Mouse (Mus musculus) C2C12 (cell line): ENCODE measurements around the gene Tdrd9. TPM values are rescaled to one million over a fixed set of nuclear protein-coding genes. Genes with fewer than 3 reads are reported as not detected.

Source experiments
- H3K27me3 ChIP-seq: one replicate; pipeline ENCODE4 v1.6.1; 2011; ENCODE audit not compliant: control insufficient read depth, insufficient read depth, insufficient read length
- H3K36me3 ChIP-seq: one replicate; pipeline ENCODE4 v1.6.1; 2011; ENCODE audit not compliant: control insufficient read depth, insufficient read depth
- H3K4me3 ChIP-seq: one replicate; pipeline ENCODE4 v1.5.1; 2011; ENCODE audit warnings: mild to moderate bottlenecking, control low read depth; ENCODE audit not compliant: poor library complexity, insufficient read depth, severe bottlenecking
- H3K79me2 ChIP-seq: one replicate; pipeline ENCODE4 v1.6.1; 2011; ENCODE audit not compliant: control insufficient read depth, insufficient read depth
- H3K79me3 ChIP-seq: one replicate; pipeline ENCODE4 v1.6.1; 2011; ENCODE audit warnings: low read depth, control low read depth
- H3ac ChIP-seq: one replicate; pipeline ENCODE3; 2011; ENCODE audit warnings: low read depth; ENCODE audit not compliant: control insufficient read depth, insufficient read length
- CEBPB ChIP-seq: IDR thresholded peaks from one replicate; pipeline ENCODE4 v1.6.1; 2011; ENCODE audit warnings: low read depth, mild to moderate bottlenecking, control low read depth, moderate library complexity
- CTCF ChIP-seq: IDR thresholded peaks from one replicate; pipeline ENCODE4 v1.5.1; 2011; ENCODE audit not compliant: control insufficient read depth, insufficient read depth, insufficient read length
- FOSL1 ChIP-seq: IDR thresholded peaks from one replicate; pipeline ENCODE4 v1.8.0; 2011; ENCODE audit warnings: mild to moderate bottlenecking, low read length; ENCODE audit not compliant: poor library complexity, insufficient read depth, severe bottlenecking
- MAX ChIP-seq: IDR thresholded peaks from one replicate; pipeline ENCODE4 v1.6.1; 2011; ENCODE audit warnings: mild to moderate bottlenecking, control low read depth
- MYOD1 ChIP-seq: IDR thresholded peaks from one replicate; pipeline ENCODE4 v1.6.1; 2011; ENCODE audit warnings: low read depth; ENCODE audit not compliant: control insufficient read depth, insufficient read length
- MYOG ChIP-seq: IDR thresholded peaks from one replicate; pipeline ENCODE4 v1.6.1; 2011; ENCODE audit not compliant: control insufficient read depth, insufficient read length; ENCODE audit errors: extremely low read depth
- USF1 ChIP-seq: IDR thresholded peaks from one replicate; pipeline ENCODE4 v1.6.1; 2011; ENCODE audit warnings: low read depth, mild to moderate bottlenecking, control low read depth, moderate library complexity
- polyA plus RNA-seq: library from polyadenylated mRNA; unstranded; fragments of >200 nt; fragmentation: generic; extraction: Trizol; gene quantifications from one replicate; pipeline ENCODE4 v1.2.1, GENCODE M21; 2012; ENCODE audit warnings: missing spikeins

Tdrd9 gene
- polyA plus RNA-seq, 1 experiment = 0.20 TPM

DNA sequence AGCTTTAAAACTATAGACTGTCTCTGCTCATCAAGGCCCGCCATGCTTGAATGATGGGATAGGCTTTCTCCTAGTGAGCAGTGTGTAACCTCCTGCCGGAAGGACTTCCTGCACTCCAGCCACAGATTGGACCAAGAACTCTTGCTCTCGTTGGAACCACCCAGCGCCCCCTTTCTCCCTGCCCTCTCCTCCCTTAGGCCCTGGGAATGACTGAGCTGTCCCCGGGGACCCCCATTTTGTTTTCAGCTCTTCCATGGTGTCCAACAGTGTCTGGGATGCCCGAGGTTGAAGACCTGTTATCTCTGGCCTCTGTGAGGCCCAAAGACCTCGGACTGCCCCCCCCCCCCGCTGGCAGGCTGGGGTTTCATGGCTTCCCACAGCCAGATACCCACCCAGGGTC is 108.6 kb downstream of the Tdrd9 start:
- no peak overlapping the region for H3ac ChIP-seq
- H3K27me3 ChIP-seq = peaks cover 5% of the 10 kb centered on the region
- H3K79me2 ChIP-seq = no peaks in the 10 kb centered on the region
- H3K4me3 ChIP-seq = no peak overlapping the region
- TF ChIP-seq CTCF = no peak
- TF ChIP-seq CEBPB = no peak
- TF ChIP-seq FOSL1 = no peak
- TF ChIP-seq MYOG = no peak
- TF ChIP-seq MAX = no peak
- TF ChIP-seq MYOD1 = no peak
- TF ChIP-seq USF1 = no peak
- H3K79me3 ChIP-seq = no peaks in the 10 kb centered on the region
- no peaks in the 10 kb centered on the region for H3K36me3 ChIP-seq

- H3ac ChIP-seq = no peak overlapping the region
- H3K4me3 ChIP-seq = no peak overlapping the region
- H3K79me2 ChIP-seq = no peaks in the 10 kb centered on the region
- H3K79me3 ChIP-seq = no peaks in the 10 kb centered on the region
- peaks cover 5% of the 10 kb centered on the region for H3K27me3 ChIP-seq
- TF ChIP-seq USF1 (no peak), MYOD1 (no peak), FOSL1 (no peak), CTCF (no peak), MAX (no peak), MYOG (no peak), CEBPB (no peak)
- H3K36me3 ChIP-seq = no peaks in the 10 kb centered on the region
These were observed 109.6 kb downstream of the Tdrd9 start for GRCm38 (mm10) chr12:112080911-112081310.

- Histone ChIP-seq H3K79me2 (no peaks in the 10 kb centered on the region), H3ac (no peak overlapping the region), H3K36me3 (no peaks in the 10 kb centered on the region), H3K4me3 (no peak overlapping the region), H3K27me3 (peaks cover 5% of the 10 kb centered on the region), H3K79me3 (no peaks in the 10 kb centered on the region)
- TF ChIP-seq CTCF = no peak
- no peak for TF ChIP-seq FOSL1
- TF ChIP-seq MAX = no peak
- no peak for TF ChIP-seq MYOG
- TF ChIP-seq MYOD1 = no peak
- no peak for TF ChIP-seq CEBPB
These were observed 110.9 kb downstream of the Tdrd9 start for GRCm38 (mm10) chr12:112082241-112082640.

- Histone ChIP-seq H3K36me3 (no peaks in the 10 kb centered on the region), H3K4me3 (no peak overlapping the region), H3K79me2 (no peaks in the 10 kb centered on the region), H3K27me3 (no peaks in the 10 kb centered on the region), H3K79me3 (no peaks in the 10 kb centered on the region), H3ac (no peak overlapping the region)
- TF ChIP-seq MAX = no peak
These were observed 114.9 kb downstream of the Tdrd9 start for GRCm38 (mm10) chr12:112086250-112086649.

DNA sequence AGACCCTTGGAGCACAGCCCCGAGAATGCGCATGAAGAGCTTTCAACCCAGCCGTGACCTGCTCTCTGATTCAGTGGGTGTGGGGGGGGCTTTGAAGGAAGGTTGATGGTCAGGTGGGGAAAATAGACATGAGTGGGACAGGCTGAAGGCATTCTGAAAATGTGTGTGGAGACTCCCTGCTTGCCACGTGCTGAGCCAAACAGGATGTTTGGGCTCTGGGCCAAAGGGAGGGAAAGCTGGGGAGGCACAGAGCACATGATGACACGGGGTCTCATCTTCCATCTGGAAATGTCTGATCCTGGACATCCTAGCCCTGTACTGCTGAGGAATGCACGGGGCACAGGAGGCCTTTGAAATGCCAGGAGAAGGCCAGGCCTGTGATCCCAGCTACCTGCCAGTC is 115.4 kb downstream of the Tdrd9 start:
- no peak overlapping the region for H3K4me3 ChIP-seq
- H3K79me2 ChIP-seq = no peaks in the 10 kb centered on the region
- no peaks in the 10 kb centered on the region for H3K36me3 ChIP-seq
- no peaks in the 10 kb centered on the region for H3K79me3 ChIP-seq
- TF ChIP-seq MYOG = no peak
- no peak for TF ChIP-seq USF1
- TF ChIP-seq CEBPB = no peak
- no peak for TF ChIP-seq MAX
- H3ac ChIP-seq = no peak overlapping the region
- H3K27me3 ChIP-seq = no peaks in the 10 kb centered on the region

DNA sequence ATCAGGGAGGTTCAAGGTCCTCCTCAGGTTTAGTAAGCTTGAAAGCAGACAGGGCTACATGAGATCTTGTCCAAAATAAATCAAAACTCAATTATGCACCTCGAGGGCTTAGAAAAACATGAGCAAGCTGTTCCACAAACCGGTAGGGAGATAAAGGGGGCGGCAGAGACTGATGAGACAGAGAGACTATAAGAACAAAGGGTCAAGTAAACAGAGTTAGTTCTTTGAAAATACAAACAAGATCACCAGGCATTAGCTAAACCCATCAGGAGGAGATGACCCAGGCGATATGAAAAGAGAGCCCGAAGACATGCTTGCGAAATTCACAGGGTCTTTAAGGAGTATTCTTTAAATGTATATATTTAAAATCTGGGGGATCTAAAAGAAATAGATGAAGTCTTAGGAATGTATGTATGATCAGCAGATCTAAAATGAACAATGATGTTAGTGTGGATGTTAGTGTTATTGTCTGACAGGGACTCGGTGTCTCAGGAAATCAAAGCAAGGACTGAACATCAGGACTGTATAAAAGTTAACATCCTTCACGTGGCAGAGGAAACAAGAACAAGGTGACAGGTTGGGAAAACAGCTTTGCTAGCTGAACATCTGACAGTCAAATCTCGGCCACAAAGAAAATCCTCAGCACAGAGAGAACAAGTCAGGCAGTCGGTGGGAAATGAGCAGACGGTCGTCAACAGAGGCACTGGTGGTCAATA is 117.4 kb downstream of the Tdrd9 start:
- Histone ChIP-seq H3K27me3 (no peaks in the 10 kb centered on the region), H3K4me3 (no peak overlapping the region), H3K79me2 (no peaks in the 10 kb centered on the region), H3ac (no peak overlapping the region), H3K79me3 (no peaks in the 10 kb centered on the region), H3K36me3 (no peaks in the 10 kb centered on the region)
- no peak for TF ChIP-seq CEBPB
- TF ChIP-seq MYOG = no peak
- no peak for TF ChIP-seq FOSL1
- no peak for TF ChIP-seq MYOD1
- TF ChIP-seq CTCF = no peak
